In genomic region chr3:45376501-45377390, GRCm38 (mm10) we compare ENCODE assay signal across 8 mouse cellular contexts. TPM values are rescaled to one million over a fixed set of nuclear protein-coding genes. Genes with fewer than 3 reads are reported as not detected.
DNase-seq lines count a peak whose midpoint lies in the region; ATAC-seq and TF ChIP-seq lines count a peak whose summit lies in the region.

No protein-coding gene starts in this region.

- H3K27me3 ChIP-seq in lung, embryonic 16.5 days (ENCODE audit: control insufficient read depth, insufficient read depth, low read depth, low read length): peaks cover 33% of the 10 kb centered on the region
- H3K27me3 ChIP-seq in heart, embryonic 12.5 days (replicated peaks): peaks cover 39% of the 10 kb centered on the region
- no peaks in the 10 kb centered on the region for H3K27me3 ChIP-seq in midbrain, embryonic 14.5 days (ENCODE audit: control insufficient read depth, insufficient read depth, low read length)

- peak overlapping the region; percentile 96 for H3K4me2 ChIP-seq in lung, embryonic 16.5 days (ENCODE audit: low read depth, low read length)
- peak overlapping the region; percentile 98 for H3K4me2 ChIP-seq in heart, embryonic 12.5 days
- peak overlapping the region; percentile 87 for H3K4me2 ChIP-seq in midbrain, embryonic 14.5 days (ENCODE audit: low read length)

- DNase-seq in lung, postnatal 25 days (ENCODE audit: low spot score): no peak
- peak; percentile 40 to 55 for DNase-seq in layer of hippocampus, postnatal 25 days (ENCODE audit: extremely low spot score in 1 of 2, low spot score in 1 of 2)
- DNase-seq in midbrain, embryonic 14.5 days: peak; percentile 79
- DNase-seq in testis, postnatal 14 days (ENCODE audit: low spot score): peak; percentile 12
- no peak for DNase-seq in thymus, postnatal 14 days

- no peaks in the 10 kb centered on the region for H3K9me3 ChIP-seq in lung, embryonic 16.5 days (ENCODE audit: control insufficient read depth, low read length)
- no peaks in the 10 kb centered on the region for H3K9me3 ChIP-seq in heart, embryonic 12.5 days (replicated peaks)
- H3K9me3 ChIP-seq in midbrain, embryonic 14.5 days (ENCODE audit: control insufficient read depth, low read length): no peaks in the 10 kb centered on the region

- peak overlapping the region; percentile 61 for H3K4me3 ChIP-seq in lung, embryonic 16.5 days (ENCODE audit: low read length)
- peak overlapping the region; percentile 92 for H3K4me3 ChIP-seq in cortical plate, adult 2 months (ENCODE audit: insufficient read depth, low read length)
- H3K4me3 ChIP-seq in heart, embryonic 12.5 days: peak overlapping the region; percentile 60
- peak overlapping the region; percentile 76 for H3K4me3 ChIP-seq in midbrain, embryonic 14.5 days (replicated peaks; ENCODE audit: low read depth, low read length)

- under 1% methylated on average over 59 of the region's 59 CpGs for WGBS in lung, embryonic 16.5 days
- under 1% methylated on average over 59 of the region's 59 CpGs for WGBS in heart, embryonic 12.5 days
- under 1% methylated on average over 59 of the region's 59 CpGs for WGBS in midbrain, embryonic 14.5 days

- H3K4me1 ChIP-seq in lung, embryonic 16.5 days (replicated peaks; ENCODE audit: control insufficient read depth, insufficient read depth, low read length): peaks cover 26% of the 10 kb centered on the region
- no peaks in the 10 kb centered on the region for H3K4me1 ChIP-seq in cortical plate, adult 2 months (ENCODE audit: control insufficient read depth, insufficient read depth, low read length)
- H3K4me1 ChIP-seq in heart, embryonic 12.5 days (replicated peaks): peaks cover 26% of the 10 kb centered on the region
- peaks cover 3% of the 10 kb centered on the region; the same call in 1 of the 2 replicates for H3K4me1 ChIP-seq in midbrain, embryonic 14.5 days (ENCODE audit: control insufficient read depth, insufficient read depth, low read length)

- no peak for TF ChIP-seq CTCF in cortical plate, adult 2 months (IDR thresholded peaks at IDR 0.05; ENCODE audit: extremely low read depth, insufficient read depth, low read length)

- TF ChIP-seq POLR2A in cortical plate, adult 2 months (IDR thresholded peaks at IDR 0.05; ENCODE audit: extremely low read depth, insufficient read depth, low read length): no peak

- H3K27ac ChIP-seq in lung, embryonic 16.5 days (ENCODE audit: low read length): no peak overlapping the region
- H3K27ac ChIP-seq in cortical plate, adult 2 months (ENCODE audit: insufficient read depth, low read length): peak overlapping the region; percentile 35
- H3K27ac ChIP-seq in heart, embryonic 12.5 days (ENCODE audit: poor library complexity, severe bottlenecking): no peak overlapping the region
- H3K27ac ChIP-seq in midbrain, embryonic 14.5 days (replicated peaks; ENCODE audit: low read depth, low read length): peak overlapping the region; percentile 88

- peak overlapping the region; percentile 38 for H3K9ac ChIP-seq in lung, embryonic 16.5 days (ENCODE audit: low read length)
- peak overlapping the region; percentile 62 for H3K9ac ChIP-seq in heart, embryonic 12.5 days
- peak overlapping the region; percentile 73 for H3K9ac ChIP-seq in midbrain, embryonic 14.5 days (replicated peaks; ENCODE audit: low read length)

- H3K36me3 ChIP-seq in lung, embryonic 16.5 days (ENCODE audit: control insufficient read depth, insufficient read depth, low read length): no peaks in the 10 kb centered on the region
- no peaks in the 10 kb centered on the region for H3K36me3 ChIP-seq in heart, embryonic 12.5 days
- no peaks in the 10 kb centered on the region for H3K36me3 ChIP-seq in midbrain, embryonic 14.5 days (ENCODE audit: control insufficient read depth, insufficient read depth, low read length)

- ATAC-seq in lung, embryonic 16.5 days (ENCODE audit: low read depth): 0 out of 2 replicates have a peak, but pooled peaks have one; percentile 21
- ATAC-seq in heart, embryonic 12.5 days (ENCODE audit: insufficient number of reproducible peaks, low FRiP score): no peak; the same call in 1 of the 2 replicates
- ATAC-seq in midbrain, embryonic 14.5 days (ENCODE audit: low FRiP score, low TSS enrichment): peak; percentile 18

RNA-seq across cellular contexts. Expression of gene Pcdh10, which starts 1.5 kb away (rescaled TPM):
- 0.16 and 0.20 TPM in 2 replicates for polyA plus RNA-seq in lung, embryonic 16.5 days (2015; fragmentation: Nextera tagmentation; extraction: Ambion mirVana)
- polyA plus RNA-seq in cortical plate, adult 2 months (2012; rRNA removed): 73.6 and 83.9 TPM in 2 replicates
- polyA plus RNA-seq in heart, embryonic 12.5 days (2016; fragmentation: Nextera tagmentation; extraction: Ambion mirVana): 0.24 and 0.31 TPM in 2 replicates
- total RNA-seq in layer of hippocampus, postnatal 25 days (2021): 10 to 100 TPM; 88.0 to 93.3 TPM
- polyA plus RNA-seq in midbrain, embryonic 14.5 days (2014; fragmentation: Nextera tagmentation; extraction: Ambion mirVana): 30.9 and 35.4 TPM in 2 replicates

Comparison
In these comparisons a context has a peak if more than half of its experiments do, and no peak if none do; other contexts are left out.
1. H3K27ac ChIP-seq: peak in cortical plate, adult 2 months (single experiment) and midbrain, embryonic 14.5 days (single experiment); none in lung, embryonic 16.5 days (single experiment) and heart, embryonic 12.5 days (single experiment).
2. DNase-seq: peak in layer of hippocampus, postnatal 25 days (2 of 2), midbrain, embryonic 14.5 days (single experiment) and testis, postnatal 14 days (single experiment); none in lung, postnatal 25 days (single experiment) and thymus, postnatal 14 days (single experiment).
3. RNA of gene Pcdh10, which starts 1.5 kb away (polyA plus RNA-seq): 73.6 to 83.9 TPM in cortical plate, adult 2 months and 30.9 to 35.4 TPM in midbrain, embryonic 14.5 days; 0.24 to 0.31 TPM in heart, embryonic 12.5 days and 0.16 to 0.20 TPM in lung, embryonic 16.5 days; every median in the first group is over 10 times any median in the second.
4. Peak in every context shown above with its lines, with median percentiles within 50 percentile points of each other: H3K4me2 ChIP-seq, H3K4me3 ChIP-seq and H3K9ac ChIP-seq.